In the genomic region with DNA sequence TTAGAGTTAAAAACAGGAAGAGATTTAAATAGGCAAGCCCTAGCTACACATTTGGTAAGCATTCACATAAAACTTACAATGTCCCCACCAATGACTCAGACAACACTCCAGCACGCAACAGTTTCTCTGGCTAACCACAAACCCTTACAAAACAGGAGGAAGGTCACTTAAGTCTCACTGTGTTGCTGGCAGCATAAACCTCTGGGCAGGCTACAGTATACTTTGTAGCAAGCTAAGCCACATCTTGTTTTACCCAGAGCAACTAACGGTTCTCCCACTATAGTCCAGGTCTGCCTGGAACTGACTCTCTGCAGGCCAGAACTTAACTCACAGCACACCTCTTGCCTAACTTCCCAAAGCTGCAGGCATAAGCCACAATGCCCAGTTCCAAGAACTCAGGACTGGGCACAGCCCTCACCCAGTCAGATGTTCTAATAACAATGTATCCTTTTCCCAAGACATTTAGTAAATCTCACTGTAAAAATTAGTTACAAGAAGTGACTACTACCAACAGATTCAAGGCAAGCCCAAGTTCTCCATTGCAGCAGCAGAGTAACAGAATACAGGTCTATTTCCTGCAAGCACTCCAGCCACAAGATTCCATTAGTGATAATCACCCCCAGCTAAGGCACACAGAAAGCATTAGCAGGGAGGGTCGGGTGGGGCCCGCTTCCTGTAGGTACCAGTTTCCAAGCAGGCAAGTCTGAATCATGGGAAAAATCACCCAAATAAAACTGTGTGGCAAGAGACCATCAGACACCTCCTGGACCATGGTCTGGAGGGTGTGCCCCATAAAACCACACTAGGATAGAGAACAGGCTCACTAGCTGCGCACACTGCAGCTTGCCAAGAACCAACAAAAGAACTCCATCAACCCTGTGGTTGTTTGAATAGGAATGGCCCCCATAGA, we compare ENCODE assay signal across 9 mouse cellular contexts. TPM values are rescaled to one million over a fixed set of nuclear protein-coding genes. Genes with fewer than 3 reads are reported as not detected.
DNase-seq lines count a peak whose midpoint lies in the region; ATAC-seq and TF ChIP-seq lines count a peak whose summit lies in the region.
"Had no signal": no experiment of that assay in that cellular context is flagged by ENCODE, and none has a peak within 500 bp of the region (broad histone marks: within the 10 kb centered on the region; RNA-seq: fewer than 3 reads in every experiment).

No protein-coding gene starts in this region.

- H3K27me3 ChIP-seq in heart, adult 2 months (ENCODE audit: control insufficient read depth, insufficient read depth, low read length): no peaks in the 10 kb centered on the region
- no peaks in the 10 kb centered on the region for H3K27me3 ChIP-seq in C2C12 (ENCODE audit: control insufficient read depth, insufficient read depth, insufficient read length)
- H3K27me3 ChIP-seq in lung, postnatal 0 days (replicated peaks; ENCODE audit: insufficient read depth, low read length): no peaks in the 10 kb centered on the region

- ATAC-seq in common myeloid progenitor, adult 5-6 weeks (replicated peaks; ENCODE audit: low read depth, poor library complexity, severe bottlenecking): peak; percentile 60
- peak; percentile 31 for ATAC-seq in lung, postnatal 0 days

- intact Hi-C loops in heart, adult 2 months (cut with DNase I): no loop called here
- intact Hi-C loops in heart, postnatal 10 days (cut with DNase I): no loop called here
- intact Hi-C loops in left cerebral cortex, postnatal 4 days (cut with DNase I): no loop called here

- H3ac ChIP-seq in C2C12 (ENCODE audit: control insufficient read depth, insufficient read length, low read depth): no peak overlapping the region

- H3K4me3 ChIP-seq in heart, adult 2 months: no peak overlapping the region
- H3K4me3 ChIP-seq in C2C12 (ENCODE audit: insufficient read depth, poor library complexity, severe bottlenecking): no peak overlapping the region
- no peak overlapping the region for H3K4me3 ChIP-seq in lung, postnatal 0 days (ENCODE audit: low read depth, low read length)

- 0 out of 2 replicates have a peak overlapping the region, but pooled peaks have one; percentile 10 for H3K9ac ChIP-seq in heart, adult 2 months (ENCODE audit: low read depth, low read length)
- no peak overlapping the region for H3K9ac ChIP-seq in lung, postnatal 0 days (replicated peaks; ENCODE audit: low read depth)

- no peak for TF ChIP-seq CTCF in heart, adult 2 months (IDR thresholded peaks at IDR 0.05)
- no peak for TF ChIP-seq CTCF in C2C12 (IDR thresholded peaks at IDR 0.05; ENCODE audit: control insufficient read depth, insufficient read depth, insufficient read length)
- TF ChIP-seq CTCF in lung, postnatal 0 days (IDR thresholded peaks at IDR 0.05): no peak

- no peak overlapping the region for H3K4me2 ChIP-seq in lung, postnatal 0 days (replicated peaks; ENCODE audit: low read depth, low read length)

- TF ChIP-seq EP300 in heart, adult 2 months (IDR thresholded peaks at IDR 0.05; ENCODE audit: insufficient read depth, low read depth, low read length): no peak
- no peak for TF ChIP-seq EP300 in lung, postnatal 0 days (IDR thresholded peaks at IDR 0.05)

- no peak for TF ChIP-seq POLR2A in heart, adult 2 months (IDR thresholded peaks at IDR 0.05; ENCODE audit: insufficient read depth, low read depth, low read length)

- WGBS in heart, adult 2 months: 38% methylated on average over 5 of the region's 5 CpGs
- 52% methylated on average over 5 of the region's 5 CpGs for WGBS in lung, postnatal 0 days

- peak overlapping the region; percentile 33 for H3K27ac ChIP-seq in heart, adult 2 months
- H3K27ac ChIP-seq in lung, postnatal 0 days (ENCODE audit: low read length): no peak overlapping the region

- no peak for DNase-seq in heart, adult 2 months
- no peak for DNase-seq in heart, postnatal 10 days
- DNase-seq in lung, postnatal 0 days (ENCODE audit: low spot score): peak; percentile 61
- no peak for DNase-seq in left cerebral cortex, postnatal 4 days
- no peak for DNase-seq in frontal cortex, postnatal 36 days (ENCODE audit: low spot score in 2 of 2)
- DNase-seq in left cerebral cortex, adult 18-20 months (ENCODE audit: low spot score in 2 of 2): no peak
- DNase-seq: cerebellum, adult 9-10 months had no signal

- peaks cover 87% of the 10 kb centered on the region for H3K79me3 ChIP-seq in C2C12 (ENCODE audit: low read depth)

- H3K79me2 ChIP-seq in heart, adult 2 months (replicated peaks; ENCODE audit: control insufficient read depth, insufficient read depth, low read length): peaks cover 11% of the 10 kb centered on the region
- peaks cover 92% of the 10 kb centered on the region for H3K79me2 ChIP-seq in C2C12 (ENCODE audit: control insufficient read depth, insufficient read depth)

- H3K4me1 ChIP-seq in heart, adult 2 months (ENCODE audit: control insufficient read depth, insufficient read depth, low read length): peaks cover 35% of the 10 kb centered on the region
- H3K4me1 ChIP-seq in lung, postnatal 0 days (ENCODE audit: insufficient read depth, low read depth, low read length): peaks cover 22% of the 10 kb centered on the region

- H3K36me3 ChIP-seq in heart, adult 2 months (ENCODE audit: control insufficient read depth, insufficient read depth, low read length): peaks cover 11% of the 10 kb centered on the region
- peaks cover 48% of the 10 kb centered on the region for H3K36me3 ChIP-seq in C2C12 (ENCODE audit: control insufficient read depth, insufficient read depth)
- H3K36me3 ChIP-seq in lung, postnatal 0 days (ENCODE audit: insufficient read depth, low read length): no peaks in the 10 kb centered on the region

- H3K9me3 ChIP-seq in lung, postnatal 0 days (ENCODE audit: low read length): no peaks in the 10 kb centered on the region

TF ChIP-seq in C2C12, 6 proteins besides CTCF, POLR2A, EP300 and RAD21:
- TF ChIP-seq MAX (IDR thresholded peaks at IDR 0.05) (peak; percentile 76), USF1 (IDR thresholded peaks at IDR 0.05; ENCODE audit: low read depth) (no peak), MYOD1 (IDR thresholded peaks at IDR 0.05; ENCODE audit: control insufficient read depth, insufficient read length, low read depth) (peak; percentile 6), FOSL1 (IDR thresholded peaks at IDR 0.05; ENCODE audit: insufficient read depth, low read length, poor library complexity, severe bottlenecking) (peak; percentile 63), MYOG (IDR thresholded peaks at IDR 0.05; ENCODE audit: control insufficient read depth, extremely low read depth, insufficient read length) (no peak), CEBPB (IDR thresholded peaks at IDR 0.05; ENCODE audit: low read depth) (peak; percentile 65)

RNA-seq across cellular contexts. Expression of gene Stk24, which starts 7.6 kb away (rescaled TPM):
- 10 to 100 TPM; 70.2 to 75.6 TPM for total RNA-seq in heart, adult 2 months (2021)
- 21.4 and 38.8 TPM in 2 replicates for polyA plus RNA-seq in heart, adult 2 months (2012; rRNA removed)
- 10 to 100 TPM; 86.3 to 96.3 TPM for total RNA-seq in heart, postnatal 10 days (2021)
- 29.8 TPM for polyA plus RNA-seq in C2C12 (2012; fragmentation: generic; extraction: Trizol)
- 79.8 and 100 TPM in 2 replicates for total RNA-seq in common myeloid progenitor, adult 5-6 weeks (2017)
- 30.6 and 33.4 TPM in 2 replicates for polyA plus RNA-seq in lung, postnatal 0 days (2015; fragmentation: Nextera tagmentation; extraction: Ambion mirVana)
- total RNA-seq in left cerebral cortex, postnatal 4 days (2021): 10 to 100 TPM; 45.9 to 52.1 TPM
- 10 to 100 TPM; 65.3 to 66.0 TPM for total RNA-seq in left cerebral cortex, adult 18-20 months (2021)
